Mouse (Mus musculus) megakaryocyte, embryonic 14.5 days (primary cell): Measurements from ENCODE around the gene Rapsn. TPM values are rescaled to one million over a fixed set of nuclear protein-coding genes. Genes with fewer than 3 reads are reported as not detected.

Experiments used
- H3K27me3 ChIP-seq: replicated peaks from 2 replicates; pipeline ENCODE3; 2012; ENCODE audit warnings: inconsistent platforms
- H3K36me3 ChIP-seq: replicated peaks from 2 replicates; pipeline ENCODE3; 2012; ENCODE audit warnings: low read length, inconsistent platforms, mixed read lengths
- H3K4me1 ChIP-seq: 2 replicates; pipeline ENCODE4 v1.6.1; 2012; ENCODE audit warnings: inconsistent platforms
- H3K4me3 ChIP-seq: replicated peaks from 2 replicates; pipeline ENCODE3; 2012; ENCODE audit warnings: moderate library complexity, mild to moderate bottlenecking, inconsistent platforms
- H3K9me3 ChIP-seq: 2 replicates; pipeline ENCODE4 v1.6.1; 2012; ENCODE audit warnings: inconsistent platforms
- FLI1 ChIP-seq: IDR thresholded peaks from 2 replicates; pipeline ENCODE4 v1.6.1; 2012; ENCODE audit warnings: low read length, inconsistent platforms, mixed read lengths
- GATA1 ChIP-seq: IDR thresholded peaks from 3 replicates; pipeline ENCODE4 v1.6.1; 2012; ENCODE audit warnings: mixed read lengths, low read length, inconsistent platforms, borderline replicate concordance
- polyA plus RNA-seq: library from polyadenylated mRNA; stranded (reverse); fragments of >175 nt; gene quantifications from 2 replicates; pipeline ENCODE4 v1.2.3, GENCODE M21; 2012; ENCODE audit warnings: low replicate concordance; ENCODE audit not compliant: insufficient read depth

Rapsn gene
- polyA plus RNA-seq, 1 experiment, result 10.3 TPM

DNA sequence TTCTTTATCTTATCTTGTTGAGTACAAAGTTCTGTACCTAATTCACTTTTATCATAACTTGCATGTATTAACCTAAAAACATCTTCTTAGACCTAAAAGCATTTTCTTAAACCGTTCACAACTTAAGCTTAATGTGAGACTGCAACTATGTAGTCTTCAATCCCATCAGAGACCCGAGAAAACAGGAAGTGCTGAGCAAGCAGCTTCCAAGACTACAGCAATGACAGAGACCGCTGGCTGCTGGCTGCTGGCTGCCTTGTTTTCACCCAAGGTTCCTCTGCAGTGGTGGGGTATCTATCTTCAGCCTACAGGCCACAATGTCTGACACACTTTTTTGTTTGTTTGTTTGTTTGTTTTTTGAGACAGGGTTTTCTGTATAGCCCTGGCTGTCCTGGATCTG, 16.5 kb downstream of the Rapsn start:
- H3K4me3 ChIP-seq, result peak overlapping the region; percentile 76
- H3K27me3 ChIP-seq, result no peaks in the 10 kb centered on the region
- peaks cover 58% of the 10 kb centered on the region for H3K4me1 ChIP-seq
- H3K9me3 ChIP-seq, result no peaks in the 10 kb centered on the region
- H3K36me3 ChIP-seq, result peaks cover 30% of the 10 kb centered on the region
- no peak for TF ChIP-seq GATA1
- no peak for TF ChIP-seq FLI1

DNA sequence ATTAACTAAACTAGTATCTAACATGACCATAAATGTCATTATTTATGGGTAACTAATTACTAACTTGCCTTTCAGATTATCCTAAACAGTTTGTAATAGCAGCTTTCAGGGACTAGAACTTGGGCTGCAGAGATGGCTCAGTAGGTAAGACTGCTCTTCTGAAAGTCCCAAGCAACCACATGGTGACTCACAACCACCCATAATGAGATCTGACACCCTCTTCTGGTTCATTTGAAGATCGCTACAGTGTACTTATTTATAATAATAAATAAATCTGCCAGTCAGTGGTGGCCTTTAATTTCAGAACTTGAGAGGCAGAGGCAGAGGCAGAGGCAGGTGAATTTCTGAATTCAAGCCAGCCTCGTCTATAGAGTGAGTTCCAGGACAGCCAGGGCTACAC, 17.3 kb downstream of the Rapsn start:
- Histone ChIP-seq H3K36me3 (peaks cover 38% of the 10 kb centered on the region), H3K4me3 (no peak overlapping the region), H3K9me3 (no peaks in the 10 kb centered on the region), H3K4me1 (peaks cover 56% of the 10 kb centered on the region), H3K27me3 (no peaks in the 10 kb centered on the region)
- TF ChIP-seq FLI1 (no peak), GATA1 (no peak)

DNA sequence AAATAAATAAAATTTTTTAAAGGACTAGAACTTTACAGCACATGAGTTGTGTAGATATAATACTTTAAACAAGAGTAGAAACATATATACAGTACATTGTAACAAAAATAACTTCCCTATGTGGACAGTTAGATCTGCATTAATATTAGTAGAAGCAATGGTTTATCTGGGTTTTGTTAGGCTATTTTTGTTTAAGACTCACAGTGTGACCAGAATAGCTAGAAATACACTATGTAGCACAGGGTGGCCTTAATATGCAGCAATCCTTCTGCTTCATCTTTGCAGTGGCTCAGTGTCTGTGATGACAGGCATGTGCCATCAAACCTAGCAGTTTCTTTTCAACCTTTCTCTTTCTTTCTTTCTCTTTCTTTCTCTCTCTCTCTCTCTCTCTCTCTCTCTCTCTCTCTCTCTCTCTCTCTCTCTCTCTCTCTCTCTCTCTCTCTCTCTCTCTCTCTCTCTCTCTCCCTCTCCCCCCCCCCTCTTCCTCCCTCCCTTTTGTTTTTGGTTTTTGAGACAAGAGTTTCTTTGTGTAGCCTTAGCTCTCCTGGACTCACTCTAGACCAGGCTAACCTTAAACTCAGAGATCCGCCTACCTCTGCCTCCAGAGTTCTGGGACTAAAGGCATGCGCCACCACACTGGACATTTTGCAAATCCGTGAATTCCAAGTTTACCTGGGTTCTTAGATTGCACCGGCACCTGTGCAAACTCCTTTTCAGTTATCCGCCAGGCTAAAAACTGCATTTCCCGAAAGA, 17.9 kb downstream of the Rapsn start:
- H3K4me1 ChIP-seq, result peaks cover 58% of the 10 kb centered on the region
- no peaks in the 10 kb centered on the region for H3K27me3 ChIP-seq
- peak overlapping the region; percentile 98 for H3K4me3 ChIP-seq
- peaks cover 44% of the 10 kb centered on the region for H3K36me3 ChIP-seq
- TF ChIP-seq GATA1 (no peak), FLI1 (no peak)
- no peaks in the 10 kb centered on the region for H3K9me3 ChIP-seq

DNA sequence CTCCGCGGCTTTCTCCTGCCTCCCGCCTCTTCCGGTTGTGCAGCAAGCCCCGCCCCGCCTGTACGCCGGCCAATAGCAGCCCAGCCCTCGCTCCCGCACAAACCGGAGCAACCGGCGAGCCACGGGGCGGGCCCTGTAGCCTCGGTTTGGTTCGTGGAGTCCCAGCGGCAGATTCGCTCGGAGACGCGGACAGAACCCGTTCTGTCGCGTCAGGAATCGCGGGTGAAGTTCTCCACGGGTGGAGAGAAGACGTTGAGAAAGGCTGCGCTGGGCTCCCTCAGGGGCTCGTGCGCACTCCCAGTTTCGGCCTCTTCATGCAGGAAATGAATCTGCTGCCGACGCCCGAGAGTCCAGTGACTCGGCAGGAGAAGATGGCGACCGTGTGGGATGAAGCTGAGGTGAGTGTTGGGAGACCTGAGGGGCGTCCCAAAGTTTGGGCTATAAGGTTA, 18.5 kb downstream of the Rapsn start, which contains the start of gene Psmc3:
Gene Psmc3 (plus strand): TSS at position 76 of the 449 bp plus-strand sequence.
- Histone ChIP-seq H3K4me3 (peak within 1 kb of the TSS; percentile 98), H3K36me3 (peaks cover 50% of the 10 kb centered on the region), H3K9me3 (no peaks in the 10 kb centered on the region), H3K27me3 (no peaks in the 10 kb centered on the region), H3K4me1 (peaks cover 58% of the 10 kb centered on the region)
- TF ChIP-seq GATA1, result no peak
- no peak for TF ChIP-seq FLI1

DNA sequence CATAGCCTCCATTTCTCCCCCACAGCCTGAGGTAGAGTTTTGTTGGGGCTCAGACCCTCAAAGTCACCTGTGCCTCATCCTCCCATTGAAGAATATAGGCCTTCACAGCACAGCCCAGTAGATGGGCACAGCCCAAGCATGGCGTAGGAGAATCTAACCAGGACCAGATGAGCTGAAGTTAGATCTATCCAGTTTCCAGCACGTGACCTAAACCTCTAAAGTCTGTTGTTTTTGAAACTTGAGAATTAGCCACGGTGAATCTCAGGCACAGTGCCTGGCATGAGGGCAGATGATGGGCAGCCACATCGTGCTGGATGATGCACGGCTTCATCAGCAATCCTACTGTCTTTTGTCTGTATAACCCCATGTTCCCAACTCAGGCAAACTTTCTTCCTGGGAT, 23.0 kb downstream of the Rapsn start:
- Histone ChIP-seq H3K4me3 (no peak overlapping the region), H3K4me1 (peaks cover 42% of the 10 kb centered on the region), H3K9me3 (no peaks in the 10 kb centered on the region), H3K27me3 (no peaks in the 10 kb centered on the region), H3K36me3 (peaks cover 87% of the 10 kb centered on the region)
- no peak for TF ChIP-seq GATA1
- no peak for TF ChIP-seq FLI1

DNA sequence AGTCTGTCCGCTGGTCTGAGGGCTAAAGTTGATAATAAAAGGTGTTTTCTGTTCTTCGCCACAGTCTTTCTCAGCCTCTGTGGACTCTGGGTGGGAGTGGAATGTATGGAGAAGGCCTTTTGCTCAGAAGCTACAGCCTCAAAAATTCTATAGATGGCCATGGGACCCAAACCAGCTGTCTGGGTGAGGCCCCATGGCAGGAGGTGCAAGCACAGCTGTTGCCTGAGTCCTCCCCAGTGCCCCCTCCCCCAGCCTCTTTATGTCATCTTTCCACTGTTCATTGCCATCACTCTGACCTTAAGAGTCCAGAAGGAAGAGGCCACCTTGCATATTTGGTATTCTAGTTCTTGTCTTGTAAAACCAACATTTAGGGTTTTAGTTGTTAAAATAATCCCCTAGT, 24.0 kb downstream of the Rapsn start:
- H3K4me3 ChIP-seq, result no peak overlapping the region
- H3K4me1 ChIP-seq, result peaks cover 41% of the 10 kb centered on the region
- TF ChIP-seq FLI1 (no peak), GATA1 (no peak)
- H3K27me3 ChIP-seq, result no peaks in the 10 kb centered on the region
- H3K36me3 ChIP-seq, result peaks cover 96% of the 10 kb centered on the region
- H3K9me3 ChIP-seq, result no peaks in the 10 kb centered on the region

DNA sequence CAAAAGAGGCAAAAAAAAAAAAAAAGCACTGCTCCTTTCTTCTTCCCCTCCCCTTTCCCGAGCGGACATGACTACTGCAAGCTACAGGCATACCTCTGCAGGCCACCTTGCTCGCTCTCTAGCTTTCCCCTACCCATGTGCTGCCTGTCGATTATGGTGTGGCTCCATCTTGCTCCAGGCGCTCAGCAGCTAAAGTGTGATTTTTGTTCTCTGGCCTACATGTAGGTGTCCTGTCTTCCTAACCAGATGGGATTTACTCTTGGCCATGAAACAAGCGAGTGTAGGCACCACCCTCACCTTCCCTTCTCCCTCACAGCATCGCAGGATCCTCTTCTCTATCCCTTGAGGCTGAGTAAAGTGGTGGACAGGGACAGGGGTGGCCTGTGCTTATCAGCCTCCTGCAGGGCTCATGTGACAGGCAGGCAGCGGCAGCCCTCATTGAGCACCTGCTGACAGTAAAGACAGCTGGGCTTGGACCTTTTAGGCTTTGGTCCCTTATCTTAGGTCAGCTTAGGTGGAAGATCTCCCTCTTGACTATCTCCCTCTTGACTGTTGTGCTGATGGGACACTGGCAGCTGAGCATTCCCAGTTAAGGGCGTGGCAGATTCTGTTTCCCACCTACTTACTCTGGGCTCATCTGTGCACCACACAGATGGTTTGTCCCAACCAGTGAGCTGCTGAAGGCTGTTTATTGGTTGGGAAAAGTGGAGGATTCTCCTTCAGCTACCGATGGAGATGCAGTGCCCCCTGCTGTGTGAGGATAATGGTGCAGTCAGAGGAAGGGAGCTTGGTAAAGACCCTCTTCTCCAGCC, 25.3 kb downstream of the Rapsn start:
- Histone ChIP-seq H3K27me3 (no peaks in the 10 kb centered on the region), H3K4me3 (no peak overlapping the region), H3K9me3 (no peaks in the 10 kb centered on the region), H3K36me3 (peaks cover 100% of the 10 kb centered on the region), H3K4me1 (peaks cover 31% of the 10 kb centered on the region)
- no peak for TF ChIP-seq GATA1

DNA sequence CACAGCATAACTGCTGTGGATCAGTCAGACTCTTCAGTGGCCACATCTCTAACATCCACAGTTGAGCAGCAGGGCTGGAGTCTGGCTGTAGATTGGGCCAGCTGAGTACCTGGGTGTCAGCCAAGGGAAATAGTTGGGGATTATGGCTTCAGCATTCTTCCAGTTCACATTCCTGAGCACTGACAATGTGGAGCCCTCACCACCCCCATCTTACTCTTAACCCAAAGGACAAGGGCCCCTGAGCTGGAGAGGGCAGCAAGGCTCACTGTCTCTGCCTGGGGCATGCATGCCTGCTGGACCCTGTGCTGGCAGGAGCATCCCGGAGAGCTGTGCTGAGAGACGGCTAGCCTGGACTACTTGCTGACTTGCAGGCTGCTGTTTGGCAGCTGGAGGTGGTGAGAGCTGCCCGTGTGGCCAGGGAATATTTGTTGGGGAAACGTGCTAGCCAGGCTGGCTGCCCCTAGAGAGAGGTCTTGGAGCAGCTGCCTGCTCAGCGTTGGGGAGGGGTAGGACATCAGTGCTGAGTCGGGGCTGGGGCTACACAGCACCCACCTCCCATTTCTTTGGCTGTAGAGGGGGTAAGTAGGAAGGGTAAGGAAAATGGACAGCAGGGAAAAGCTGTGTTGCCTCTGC, 26.5 kb downstream of the Rapsn start:
- TF ChIP-seq GATA1 (no peak), FLI1 (no peak)
- peaks cover 100% of the 10 kb centered on the region for H3K36me3 ChIP-seq
- no peaks in the 10 kb centered on the region for H3K27me3 ChIP-seq
- no peaks in the 10 kb centered on the region for H3K9me3 ChIP-seq
- H3K4me1 ChIP-seq, result peaks cover 26% of the 10 kb centered on the region
- H3K4me3 ChIP-seq, result no peak overlapping the region

DNA sequence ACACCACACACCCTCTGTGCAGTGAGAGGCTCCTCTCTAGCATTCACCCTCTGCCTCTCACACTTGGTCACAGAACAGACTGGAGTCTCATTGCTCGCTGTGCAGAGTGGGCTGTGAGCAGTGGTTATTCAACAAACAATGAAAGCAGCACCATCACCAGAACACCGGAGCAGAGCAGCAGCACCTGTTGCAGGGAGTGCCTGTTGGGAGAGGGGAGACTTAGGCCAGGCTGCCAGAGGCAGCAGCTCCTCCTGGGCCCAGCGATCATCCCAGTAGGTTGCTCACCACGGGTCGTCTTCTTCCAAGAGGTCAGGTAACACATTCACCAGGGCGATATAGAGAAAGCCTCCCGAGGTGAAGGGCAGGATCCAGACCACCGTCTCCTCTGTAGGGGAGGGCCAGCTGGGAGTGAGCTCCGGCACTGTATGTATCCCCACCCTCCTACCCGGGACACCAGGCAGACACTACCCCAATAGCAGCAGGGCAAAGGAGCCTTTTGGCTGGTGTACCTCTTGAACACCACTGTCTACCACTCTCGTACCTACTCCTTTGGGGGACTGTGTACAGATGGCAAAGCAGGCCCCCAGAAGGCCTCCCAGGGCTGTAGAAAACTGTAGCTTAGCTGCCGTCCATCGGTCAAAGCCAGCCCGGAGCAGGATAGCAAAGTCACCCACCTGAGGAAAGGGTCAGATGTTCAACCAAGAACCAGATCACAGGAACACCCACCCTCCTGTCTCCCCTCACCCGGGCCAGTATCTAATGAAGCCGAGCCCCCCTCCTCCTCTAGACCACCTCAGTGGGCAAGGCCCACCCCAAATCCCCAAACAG, 27.6 kb downstream of the Rapsn start:
- Histone ChIP-seq H3K36me3 (peaks cover 96% of the 10 kb centered on the region), H3K4me3 (no peak overlapping the region), H3K4me1 (peaks cover 21% of the 10 kb centered on the region), H3K27me3 (no peaks in the 10 kb centered on the region), H3K9me3 (no peaks in the 10 kb centered on the region)
- TF ChIP-seq FLI1, result no peak
- TF ChIP-seq GATA1, result no peak

DNA sequence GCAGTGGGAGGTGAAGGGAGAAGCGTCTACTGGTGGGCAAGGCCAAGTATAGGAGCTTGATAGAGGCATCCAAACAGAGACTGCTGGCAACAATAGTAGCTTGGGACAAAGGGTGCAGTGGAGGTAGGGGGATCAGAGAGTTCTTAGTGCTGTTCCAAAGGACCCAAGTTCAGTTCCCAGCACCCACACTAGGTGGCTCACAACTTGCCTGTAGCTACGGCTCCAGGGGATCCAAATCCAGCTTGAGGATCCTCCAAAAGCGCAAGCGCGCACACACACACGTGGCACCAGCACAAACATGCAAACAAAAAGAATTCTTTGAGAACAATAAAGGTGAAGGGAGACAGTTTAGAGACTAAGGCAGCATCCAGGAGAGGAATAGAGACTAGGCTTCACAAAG, 28.8 kb downstream of the Rapsn start:
- TF ChIP-seq GATA1 (no peak), FLI1 (no peak)
- H3K27me3 ChIP-seq, result no peaks in the 10 kb centered on the region
- no peak overlapping the region for H3K4me3 ChIP-seq
- H3K9me3 ChIP-seq, result no peaks in the 10 kb centered on the region
- H3K4me1 ChIP-seq, result peaks cover 34% of the 10 kb centered on the region
- H3K36me3 ChIP-seq, result peaks cover 96% of the 10 kb centered on the region
